Mouse (Mus musculus) ES-Bruce4 (cell line): ENCODE measurements at regions not wholly inside any gene's neighbourhood (a gene's known extent, or its start where the extent isn't known, plus 50 kb on each side); places are given as distances from the start of the nearest gene placed in this dataset.

Source experiments
- H3K27ac ChIP-seq: 2 replicates; pipeline ENCODE4 v1.5.1; 2012; ENCODE audit warnings: low read length, inconsistent platforms; ENCODE audit not compliant: insufficient read depth
- H3K27me3 ChIP-seq: 2 replicates; pipeline ENCODE4 v1.6.1; 2012; ENCODE audit warnings: mild to moderate bottlenecking, low read length, inconsistent platforms; ENCODE audit not compliant: control insufficient read depth, poor library complexity, insufficient read depth, severe bottlenecking
- H3K36me3 ChIP-seq: 2 replicates; pipeline ENCODE4 v1.6.1; 2012; ENCODE audit warnings: inconsistent platforms, mild to moderate bottlenecking, low read length, moderate library complexity; ENCODE audit not compliant: control insufficient read depth, poor library complexity, insufficient read depth, severe bottlenecking
- H3K4me1 ChIP-seq: one replicate; pipeline ENCODE4 v1.8.1; 2011; ENCODE audit warnings: low read length; ENCODE audit not compliant: control insufficient read depth, insufficient read depth
- H3K4me3 ChIP-seq: 2 replicates; pipeline ENCODE4 v1.5.1; 2011; ENCODE audit warnings: low read depth, mild to moderate bottlenecking, low read length
- H3K9ac ChIP-seq: 2 replicates; pipeline ENCODE4 v1.6.1; 2012; ENCODE audit warnings: low read depth, mild to moderate bottlenecking, inconsistent platforms; ENCODE audit not compliant: poor library complexity, severe bottlenecking
- H3K9me3 ChIP-seq: replicated peaks from 2 replicates; pipeline ENCODE4 v1.6.1; 2012; ENCODE audit warnings: mild to moderate bottlenecking, low read length, inconsistent platforms; ENCODE audit not compliant: control insufficient read depth, poor library complexity, insufficient read depth, severe bottlenecking
- CTCF ChIP-seq: IDR thresholded peaks from one replicate; pipeline ENCODE4 v1.8.1; 2011; ENCODE audit warnings: low read depth, low read length
- EP300 ChIP-seq: IDR thresholded peaks from 2 replicates; pipeline ENCODE4 v1.6.1; 2011; ENCODE audit warnings: low read depth, low read length; ENCODE audit not compliant: insufficient read depth
- POLR2A ChIP-seq: IDR thresholded peaks from one replicate; pipeline ENCODE4 v1.8.1; 2011; ENCODE audit warnings: low read length; ENCODE audit not compliant: insufficient read depth

GRCm38 (mm10) chr4:75714652-75715051, 436.5 kb upstream of the Dmac1 start:
- Histone ChIP-seq H3K36me3 (no peaks in the 10 kb centered on the region), H3K9ac (no peak overlapping the region), H3K4me3 (no peak overlapping the region), H3K9me3 (no peaks in the 10 kb centered on the region), H3K27me3 (no peaks in the 10 kb centered on the region), H3K4me1 (no peaks in the 10 kb centered on the region), H3K27ac (no peak overlapping the region)
- no peak for TF ChIP-seq EP300
- no peak for TF ChIP-seq POLR2A
- no peak for TF ChIP-seq CTCF

- H3K27me3 ChIP-seq = no peaks in the 10 kb centered on the region
- H3K4me3 ChIP-seq = no peak overlapping the region
- H3K4me1 ChIP-seq = no peaks in the 10 kb centered on the region
- TF ChIP-seq EP300 = no peak
- no peak for TF ChIP-seq POLR2A
- TF ChIP-seq CTCF = peak; percentile 46
- no peak overlapping the region for H3K27ac ChIP-seq
- no peaks in the 10 kb centered on the region for H3K9me3 ChIP-seq
- H3K9ac ChIP-seq = no peak overlapping the region
- H3K36me3 ChIP-seq = no peaks in the 10 kb centered on the region
These were observed 435.9 kb upstream of the Dmac1 start for GRCm38 (mm10) chr4:75713960-75714359.

- Histone ChIP-seq H3K4me3 (no peak overlapping the region), H3K27ac (no peak overlapping the region), H3K36me3 (no peaks in the 10 kb centered on the region), H3K9ac (no peak overlapping the region), H3K4me1 (no peaks in the 10 kb centered on the region), H3K27me3 (no peaks in the 10 kb centered on the region), H3K9me3 (no peaks in the 10 kb centered on the region)
- no peak for TF ChIP-seq CTCF
- TF ChIP-seq POLR2A = no peak
- TF ChIP-seq EP300 = no peak
These were observed 422.8 kb upstream of the Dmac1 start for GRCm38 (mm10) chr4:75700780-75701378.

GRCm38 (mm10) chr4:75676590-75677174, 398.6 kb upstream of the Dmac1 start:
- H3K9me3 ChIP-seq = no peaks in the 10 kb centered on the region
- H3K4me3 ChIP-seq = no peak overlapping the region
- no peaks in the 10 kb centered on the region for H3K4me1 ChIP-seq
- no peak overlapping the region for H3K9ac ChIP-seq
- H3K27me3 ChIP-seq = no peaks in the 10 kb centered on the region
- no peak overlapping the region for H3K27ac ChIP-seq
- no peak for TF ChIP-seq CTCF
- no peaks in the 10 kb centered on the region for H3K36me3 ChIP-seq

- H3K9ac ChIP-seq = no peak overlapping the region
- no peak overlapping the region for H3K27ac ChIP-seq
- no peaks in the 10 kb centered on the region for H3K9me3 ChIP-seq
- H3K4me1 ChIP-seq = no peaks in the 10 kb centered on the region
- no peak overlapping the region for H3K4me3 ChIP-seq
- no peak for TF ChIP-seq EP300
- no peak for TF ChIP-seq POLR2A
- TF ChIP-seq CTCF = no peak
- no peaks in the 10 kb centered on the region for H3K36me3 ChIP-seq
- no peaks in the 10 kb centered on the region for H3K27me3 ChIP-seq
These were observed 362.9 kb upstream of the Dmac1 start for GRCm38 (mm10) chr4:75641046-75641445.

- Histone ChIP-seq H3K9ac (no peak overlapping the region), H3K27ac (no peak overlapping the region), H3K27me3 (no peaks in the 10 kb centered on the region), H3K9me3 (no peaks in the 10 kb centered on the region), H3K36me3 (no peaks in the 10 kb centered on the region), H3K4me1 (no peaks in the 10 kb centered on the region), H3K4me3 (no peak overlapping the region)
- TF ChIP-seq POLR2A = no peak
- no peak for TF ChIP-seq EP300
- no peak for TF ChIP-seq CTCF
These were observed 358.5 kb upstream of the Dmac1 start for GRCm38 (mm10) chr4:75636627-75637026.
